Mouse (Mus musculus): ENCODE results near the gene Ppp4r2.

DNA sequence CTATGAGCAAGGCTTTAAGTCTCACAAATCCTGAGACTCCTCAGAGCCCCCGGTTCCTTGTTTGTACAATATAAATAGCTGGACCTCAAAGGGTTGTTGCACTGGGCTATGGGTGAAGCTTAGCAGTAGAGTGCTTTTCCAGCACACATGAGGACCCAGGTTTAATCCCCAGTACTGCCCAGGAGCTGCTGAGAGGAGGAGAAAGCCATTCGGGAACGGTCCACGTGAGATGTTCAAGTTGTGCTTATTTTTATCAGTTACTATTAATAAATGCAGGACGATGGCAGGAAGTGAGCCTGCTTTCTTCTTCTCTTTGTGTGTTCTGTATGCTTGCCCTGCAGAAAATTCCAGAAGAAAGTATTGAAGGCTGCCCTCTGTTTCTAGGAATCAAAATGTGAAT is 59.7 kb downstream of the Ppp4r2 start:
- TF ChIP-seq CTCF (IDR thresholded peaks at IDR 0.05; ENCODE audit: borderline replicate concordance, extremely low read depth, insufficient read depth, insufficient read length) (no peak), POLR2A (IDR thresholded peaks at IDR 0.05; ENCODE audit: borderline replicate concordance, extremely low read depth, insufficient read depth, insufficient read length, poor library complexity, severe bottlenecking) (no peak)

All from brain, embryonic 14.5 days (tissue).